Mouse (Mus musculus) lung, adult 2 months (tissue): ENCODE measurements around the gene Map3k4. TPM values are rescaled to one million over a fixed set of nuclear protein-coding genes. Genes with fewer than 3 reads are reported as not detected.
"Not testable (repeated sequence)": the region's sequence is repeated elsewhere in the genome, so short reads cannot be mapped to it uniquely, and the experiment has no call there.

Experiments
- DNase-seq: peaks from one replicate; pipeline ENCODE4 v3.0.0; 2022
- H3K4me1 ChIP-seq: fragments of 200-500 bp; 2 replicates; pipeline ENCODE4 v1.6.1; 2011; ENCODE audit warnings: low read length; ENCODE audit not compliant: control insufficient read depth, insufficient read depth
- H3K4me3 ChIP-seq: fragments of 200-500 bp; replicated peaks from 2 replicates; pipeline ENCODE3; 2011; ENCODE audit warnings: low read depth, mild to moderate bottlenecking, control low read depth, low read length; ENCODE audit errors: extremely low read depth
- CTCF ChIP-seq: fragments of 200-500 bp; IDR thresholded peaks from 2 replicates; pipeline ENCODE4 v1.5.1; 2011; ENCODE audit warnings: mild to moderate bottlenecking, low read length, control low read depth; ENCODE audit not compliant: insufficient read depth
- POLR2A ChIP-seq: fragments of 200-500 bp; IDR thresholded peaks from 2 replicates; pipeline ENCODE4 v1.6.1; 2011; ENCODE audit warnings: low read depth, mild to moderate bottlenecking, control low read depth, low read length, borderline replicate concordance; ENCODE audit errors: extremely low read depth
- WGBS: fragments of 180-500 bp; shearing (Covaris S2); methylation state at CpG from one replicate; pipeline ENCODE4 v1.1.7; 2018; 5-methylcytosine and 5-hydroxymethylcytosine counted together
- polyA plus RNA-seq: library from polyadenylated mRNA; depleted of rRNA; stranded (reverse); fragments of >200 nt; gene quantifications from 2 replicates; pipeline ENCODE4 v1.2.3, GENCODE M21; 2012

Map3k4 gene
- polyA plus RNA-seq, 1 experiment = 32.9 TPM

- 89% methylated on average over 7 of the region's 7 CpGs for WGBS
- DNase-seq = no peak
- Histone ChIP-seq H3K4me3 (no peak overlapping the region), H3K4me1 (peaks cover 8% of the 10 kb centered on the region)
- TF ChIP-seq POLR2A = no peak
- TF ChIP-seq CTCF = no peak
These were observed 24.2 kb downstream of the Map3k4 start for GRCm38 (mm10) chr17:12294424-12294823.

- Histone ChIP-seq H3K4me3 (no peak overlapping the region), H3K4me1 (peaks cover 8% of the 10 kb centered on the region)
- 68% methylated on average over 6 of the region's 6 CpGs for WGBS
- TF ChIP-seq POLR2A (no peak), CTCF (no peak)
- DNase-seq = no peak
These were observed 25.0 kb downstream of the Map3k4 start for GRCm38 (mm10) chr17:12293571-12293970.

- DNase-seq = no peak
- no peak overlapping the region for H3K4me3 ChIP-seq
These were observed 25.7 kb downstream of the Map3k4 start for GRCm38 (mm10) chr17:12292877-12293276.

GRCm38 (mm10) chr17:12292356-12292755, 26.2 kb downstream of the Map3k4 start:
- H3K4me3 ChIP-seq = no peak overlapping the region
- WGBS = 97% methylated on average over 1 of the region's 1 CpGs
- no peak for DNase-seq
- TF ChIP-seq CTCF (no peak), POLR2A (no peak)
- peaks cover 8% of the 10 kb centered on the region for H3K4me1 ChIP-seq

More at GRCm38 (mm10) chr17:12292877-12293276, 25.7 kb downstream of the Map3k4 start:
- TF ChIP-seq CTCF = no peak
- TF ChIP-seq POLR2A = no peak
- H3K4me1 ChIP-seq = peaks cover 8% of the 10 kb centered on the region
- WGBS = 58% methylated on average over 8 of the region's 8 CpGs

GRCm38 (mm10) chr17:12291151-12291550, 27.4 kb downstream of the Map3k4 start:
- DNase-seq = no peak
- no peak for TF ChIP-seq POLR2A
- TF ChIP-seq CTCF = no peak
- Histone ChIP-seq H3K4me1 (peaks cover 2% of the 10 kb centered on the region), H3K4me3 (no peak overlapping the region)
- WGBS = 89% methylated on average over 7 of the region's 7 CpGs

GRCm38 (mm10) chr17:12290735-12291134, 27.9 kb downstream of the Map3k4 start:
- Histone ChIP-seq H3K4me1 (peaks cover 2% of the 10 kb centered on the region), H3K4me3 (no peak overlapping the region)
- 39% methylated on average over 10 of the region's 10 CpGs for WGBS
- no peak for TF ChIP-seq CTCF
- TF ChIP-seq POLR2A = no peak
- no peak for DNase-seq

GRCm38 (mm10) chr17:12289836-12290235, 28.8 kb downstream of the Map3k4 start:
- not testable (repeated sequence) for H3K4me1 ChIP-seq, DNase-seq, H3K4me3 ChIP-seq
- 82% methylated on average over 1 of the region's 1 CpGs for WGBS

GRCm38 (mm10) chr17:12288871-12289270, 29.7 kb downstream of the Map3k4 start:
- 89% methylated on average over 4 of the region's 4 CpGs for WGBS
- no peak for DNase-seq
- TF ChIP-seq CTCF (no peak), POLR2A (no peak)
- Histone ChIP-seq H3K4me3 (no peak overlapping the region), H3K4me1 (peaks cover 2% of the 10 kb centered on the region)

GRCm38 (mm10) chr17:12279810-12280209, 38.8 kb downstream of the Map3k4 start:
- DNase-seq = no peak
- TF ChIP-seq CTCF (no peak), POLR2A (no peak)

GRCm38 (mm10) chr17:12278073-12278472, 40.5 kb downstream of the Map3k4 start:
- TF ChIP-seq POLR2A (no peak), CTCF (no peak)
- Histone ChIP-seq H3K4me1 (no peaks in the 10 kb centered on the region), H3K4me3 (no peak overlapping the region)
- DNase-seq = no peak
- 82% methylated on average over 5 of the region's 5 CpGs for WGBS

More at GRCm38 (mm10) chr17:12279810-12280209, 38.8 kb downstream of the Map3k4 start:
- WGBS = 85% methylated on average over 10 of the region's 10 CpGs
- Histone ChIP-seq H3K4me3 (no peak overlapping the region), H3K4me1 (no peaks in the 10 kb centered on the region)

- Histone ChIP-seq H3K4me1 (no peaks in the 10 kb centered on the region), H3K4me3 (no peak overlapping the region)
- DNase-seq = no peak
- TF ChIP-seq CTCF (no peak), POLR2A (no peak)
- WGBS = 84% methylated on average over 4 of the region's 4 CpGs
These were observed 41.3 kb downstream of the Map3k4 start for GRCm38 (mm10) chr17:12277297-12277696.

- 84% methylated on average over 11 of the region's 11 CpGs for WGBS
- Histone ChIP-seq H3K4me3 (no peak overlapping the region), H3K4me1 (no peaks in the 10 kb centered on the region)
- DNase-seq = no peak
- no peak for TF ChIP-seq CTCF
- no peak for TF ChIP-seq POLR2A
These were observed 41.9 kb downstream of the Map3k4 start for GRCm38 (mm10) chr17:12276496-12277200.
